Mouse (Mus musculus) adrenal gland (tissue): ENCODE measurements at regions not wholly inside any gene's neighbourhood (a gene's known extent, or its start where the extent isn't known, plus 50 kb on each side); places are given as distances from the start of the nearest gene placed in this dataset.

Experiments used
- intact Hi-C: fragments of 180-260 bp; cut with DNase I; formaldehyde crosslinking; loops from one replicate; pipeline ENCODE4 v1.15.1; 2025

DNA sequence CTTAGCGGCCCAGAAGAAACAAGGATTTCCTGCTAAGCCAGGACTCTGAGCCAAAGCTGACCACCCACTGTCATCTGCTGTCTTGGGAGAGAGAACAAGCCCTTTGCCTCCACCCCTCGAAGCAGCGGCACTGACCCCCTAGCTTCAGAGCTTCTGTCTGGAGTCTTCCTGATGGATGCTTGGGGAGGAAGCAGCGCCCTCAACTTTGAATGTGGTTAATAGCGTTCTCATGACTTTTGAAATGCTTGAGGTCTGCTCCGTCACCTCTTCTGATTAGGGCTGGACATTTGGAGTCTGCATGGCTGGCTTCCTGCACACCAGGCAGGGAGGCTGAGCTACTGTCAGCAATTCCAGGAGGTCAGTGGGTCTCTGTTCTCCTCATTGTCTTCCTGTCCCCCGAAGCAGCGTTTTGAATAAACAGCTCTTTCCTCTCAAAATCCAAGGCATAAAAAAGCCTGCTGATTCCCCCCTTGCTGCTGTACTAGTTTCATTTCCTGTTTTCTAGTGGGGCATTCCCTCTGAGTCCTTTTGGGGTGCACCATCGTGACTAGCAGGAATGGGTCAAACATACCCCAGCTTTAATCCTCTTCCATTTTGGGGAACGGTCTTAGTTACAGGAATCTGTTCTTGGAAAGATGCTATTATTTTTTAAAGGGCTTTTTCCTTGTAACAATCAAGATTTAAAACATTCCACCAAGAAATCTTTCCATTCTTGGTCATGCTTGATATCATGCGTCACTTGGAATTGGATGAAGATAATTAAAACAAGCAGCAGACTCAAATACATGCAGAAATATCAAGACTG lies 256.0 kb downstream of the Ankrd16 start:
- intact Hi-C loops = no loop called here

DNA sequence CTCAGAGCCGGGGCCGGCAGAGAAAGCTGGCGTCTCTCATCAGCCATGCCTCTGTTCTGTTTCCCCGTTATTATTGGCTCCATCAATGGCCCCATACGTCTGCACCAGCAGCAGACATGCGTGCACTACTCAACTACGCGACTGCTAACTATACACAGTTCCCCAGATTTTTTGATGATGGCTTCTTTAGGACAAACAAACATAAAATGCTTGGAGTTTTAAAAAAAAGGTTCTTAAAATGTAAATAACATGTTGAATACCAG lies 256.6 kb downstream of the Ankrd16 start:
- intact Hi-C loops = no loop called here

DNA sequence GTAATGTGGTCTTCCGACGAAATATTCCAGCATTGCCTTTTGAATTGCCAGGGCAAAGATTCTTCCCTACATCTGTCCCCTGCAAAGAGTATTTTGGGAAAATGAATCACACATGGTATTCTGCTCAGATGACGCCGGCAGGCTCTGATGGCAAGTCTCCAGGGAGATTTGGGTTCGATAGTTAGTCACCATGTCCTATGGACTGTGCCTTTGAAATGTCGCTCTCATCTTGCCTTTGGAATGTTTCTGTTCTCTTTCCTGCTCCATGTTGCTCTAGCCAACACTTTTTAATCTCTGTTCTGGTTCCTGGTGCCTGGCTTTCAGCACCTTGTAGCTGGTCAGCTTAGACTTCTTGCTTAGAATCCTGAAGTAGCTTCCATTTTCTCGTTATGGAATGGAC lies 252.3 kb downstream of the Itga8 start:
- intact Hi-C loops = no loop called here

DNA sequence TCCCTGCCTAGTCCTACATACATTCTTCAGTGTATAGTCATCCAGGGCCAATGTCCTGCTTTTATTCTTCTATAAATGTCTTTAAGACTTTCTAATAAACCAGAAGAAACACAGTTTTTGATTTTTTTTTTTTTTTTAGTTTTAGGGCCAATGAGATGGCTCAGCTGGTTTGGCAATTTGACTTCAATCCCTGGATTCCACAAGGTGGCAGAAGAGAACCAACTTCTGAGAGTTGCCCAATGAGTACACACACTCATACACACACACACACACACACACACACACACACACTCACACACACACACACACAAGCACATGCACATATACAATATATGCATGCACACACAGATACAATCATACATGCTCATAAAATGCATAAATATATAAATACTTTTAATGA lies 251.8 kb downstream of the Itga8 start:
- intact Hi-C loops = no loop called here

DNA sequence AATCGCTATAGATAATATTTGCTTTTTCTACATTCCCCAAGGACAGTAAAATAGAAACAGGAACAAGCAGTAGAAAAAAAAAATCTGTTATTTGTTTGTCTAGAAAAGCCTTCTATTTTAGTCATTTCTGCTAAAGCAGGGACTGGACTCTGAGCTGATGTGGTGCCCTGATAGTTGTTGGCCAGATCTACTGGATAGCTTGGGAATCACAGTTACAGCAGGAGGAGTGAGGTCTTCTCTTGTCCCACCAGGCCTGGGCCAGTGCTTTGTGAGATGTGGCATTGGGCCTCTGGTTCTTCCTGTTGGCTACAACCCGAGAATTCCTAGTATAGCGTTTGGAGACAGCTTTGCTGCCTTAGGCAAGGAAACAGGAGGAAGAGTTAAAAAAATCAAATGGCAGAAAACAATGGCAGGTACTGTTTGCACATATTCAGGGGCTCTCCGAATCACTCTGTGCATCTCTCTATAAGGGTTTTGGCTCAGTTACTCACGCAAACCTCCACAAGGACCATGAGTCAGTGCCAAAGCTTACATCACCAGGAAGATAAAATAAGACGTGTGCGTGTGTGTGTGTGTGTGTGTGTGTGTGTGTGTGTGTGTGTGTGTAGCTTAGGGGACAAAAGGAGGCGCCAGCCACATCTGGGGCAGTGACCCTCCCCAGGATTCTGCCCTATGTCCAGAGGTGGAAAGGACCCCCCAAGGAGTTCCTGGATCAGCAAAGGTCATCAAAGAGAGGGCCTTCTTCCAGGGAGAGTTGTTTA lies 248.1 kb downstream of the Itga8 start:
- intact Hi-C loops = loop anchor here (2.0 kb wide), 1 partner anchor 247 kb away; the partner anchor contains the start of gene Itga8

DNA sequence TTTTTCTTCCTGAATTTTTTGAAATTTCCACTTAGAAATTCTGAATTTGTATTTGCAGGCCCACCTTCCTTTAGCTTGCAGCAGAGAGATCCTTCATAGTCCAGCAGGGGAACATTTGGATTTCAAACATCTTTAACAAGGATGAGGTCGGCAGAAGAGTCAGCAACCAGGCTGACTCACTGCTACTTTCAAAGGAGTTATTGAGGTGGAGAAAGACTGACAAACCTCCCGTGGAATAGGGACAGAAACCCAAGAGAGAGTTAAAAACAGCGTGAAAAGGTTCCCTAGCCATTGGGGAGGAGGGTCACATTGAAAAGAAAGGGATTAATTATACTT lies 247.6 kb downstream of the Itga8 start:
- intact Hi-C loops = no loop called here
